Mouse (Mus musculus): ENCODE results near the gene Slc15a1. TPM values are rescaled to one million over a fixed set of nuclear protein-coding genes. Genes with fewer than 3 reads are reported as not detected.

The Slc15a1 gene
- polyA plus RNA-seq, 1 experiment from 2014 or later = not detected

- H3K9ac ChIP-seq (ENCODE audit: low read depth, low read length) = no peak overlapping the region
- H3K4me3 ChIP-seq (ENCODE audit: low read depth, low read length) = no peak overlapping the region
- H3K4me2 ChIP-seq (ENCODE audit: low read length) = no peak overlapping the region
- no peaks in the 10 kb centered on the region for H3K9me3 ChIP-seq (replicated peaks; ENCODE audit: control insufficient read depth, low read length, poor library complexity, severe bottlenecking)
- no peaks in the 10 kb centered on the region for H3K4me1 ChIP-seq (ENCODE audit: control insufficient read depth, insufficient read depth, low read length)
- no peaks in the 10 kb centered on the region for H3K27me3 ChIP-seq (ENCODE audit: control insufficient read depth, insufficient read depth, low read depth, low read length)
- no peak for ATAC-seq
- WGBS = 72% methylated on average over 7 of the region's 7 CpGs
- H3K27ac ChIP-seq (ENCODE audit: low read length) = no peak overlapping the region
- no peaks in the 10 kb centered on the region for H3K36me3 ChIP-seq (ENCODE audit: control insufficient read depth, insufficient read depth, low read length)
These were observed 22.9 kb downstream of the Slc15a1 start for GRCm38 (mm10) chr14:121482181-121482580.

GRCm38 (mm10) chr14:121481591-121481990 is 23.5 kb downstream of the Slc15a1 start:
- Histone ChIP-seq H3K9ac (ENCODE audit: low read depth, low read length) (no peak overlapping the region), H3K4me1 (ENCODE audit: control insufficient read depth, insufficient read depth, low read length) (no peaks in the 10 kb centered on the region), H3K36me3 (ENCODE audit: control insufficient read depth, insufficient read depth, low read length) (no peaks in the 10 kb centered on the region), H3K9me3 (replicated peaks; ENCODE audit: control insufficient read depth, low read length, poor library complexity, severe bottlenecking) (no peaks in the 10 kb centered on the region), H3K27ac (ENCODE audit: low read length) (no peak overlapping the region), H3K4me2 (ENCODE audit: low read length) (no peak overlapping the region), H3K4me3 (ENCODE audit: low read depth, low read length) (no peak overlapping the region), H3K27me3 (ENCODE audit: control insufficient read depth, insufficient read depth, low read depth, low read length) (no peaks in the 10 kb centered on the region)
- ATAC-seq = no peak
- WGBS = 93% methylated on average over 2 of the region's 2 CpGs

GRCm38 (mm10) chr14:121479096-121479495 is 26.0 kb downstream of the Slc15a1 start:
- Histone ChIP-seq H3K36me3 (ENCODE audit: control insufficient read depth, insufficient read depth, low read length) (no peaks in the 10 kb centered on the region), H3K9ac (ENCODE audit: low read depth, low read length) (no peak overlapping the region), H3K4me3 (ENCODE audit: low read depth, low read length) (no peak overlapping the region), H3K4me1 (ENCODE audit: control insufficient read depth, insufficient read depth, low read length) (no peaks in the 10 kb centered on the region), H3K9me3 (replicated peaks; ENCODE audit: control insufficient read depth, low read length, poor library complexity, severe bottlenecking) (no peaks in the 10 kb centered on the region), H3K4me2 (ENCODE audit: low read length) (no peak overlapping the region), H3K27me3 (ENCODE audit: control insufficient read depth, insufficient read depth, low read depth, low read length) (no peaks in the 10 kb centered on the region), H3K27ac (ENCODE audit: low read length) (no peak overlapping the region)
- ATAC-seq = no peak
- 90% methylated on average over 3 of the region's 3 CpGs for WGBS

GRCm38 (mm10) chr14:121477925-121478693 is 26.9 kb downstream of the Slc15a1 start:
- WGBS = 90% methylated on average over 14 of the region's 14 CpGs
- no peaks in the 10 kb centered on the region for H3K9me3 ChIP-seq (replicated peaks; ENCODE audit: control insufficient read depth, low read length, poor library complexity, severe bottlenecking)
- no peaks in the 10 kb centered on the region for H3K36me3 ChIP-seq (ENCODE audit: control insufficient read depth, insufficient read depth, low read length)
- H3K4me3 ChIP-seq (ENCODE audit: low read depth, low read length) = no peak overlapping the region
- H3K9ac ChIP-seq (ENCODE audit: low read depth, low read length) = no peak overlapping the region
- H3K4me2 ChIP-seq (ENCODE audit: low read length) = no peak overlapping the region
- H3K27ac ChIP-seq (ENCODE audit: low read length) = no peak overlapping the region
- H3K27me3 ChIP-seq (ENCODE audit: control insufficient read depth, insufficient read depth, low read depth, low read length) = no peaks in the 10 kb centered on the region
- ATAC-seq = no peak
- H3K4me1 ChIP-seq (ENCODE audit: control insufficient read depth, insufficient read depth, low read length) = no peaks in the 10 kb centered on the region

- ATAC-seq = no peak
- Histone ChIP-seq H3K36me3 (ENCODE audit: control insufficient read depth, insufficient read depth, low read length) (no peaks in the 10 kb centered on the region), H3K9ac (ENCODE audit: low read depth, low read length) (no peak overlapping the region), H3K4me2 (ENCODE audit: low read length) (no peak overlapping the region), H3K4me1 (ENCODE audit: control insufficient read depth, insufficient read depth, low read length) (no peaks in the 10 kb centered on the region), H3K4me3 (ENCODE audit: low read depth, low read length) (no peak overlapping the region), H3K9me3 (replicated peaks; ENCODE audit: control insufficient read depth, low read length, poor library complexity, severe bottlenecking) (no peaks in the 10 kb centered on the region), H3K27me3 (ENCODE audit: control insufficient read depth, insufficient read depth, low read depth, low read length) (no peaks in the 10 kb centered on the region), H3K27ac (ENCODE audit: low read length) (no peak overlapping the region)
- 82% methylated on average over 4 of the region's 4 CpGs for WGBS
These were observed 31.2 kb downstream of the Slc15a1 start for GRCm38 (mm10) chr14:121473869-121474268.

GRCm38 (mm10) chr14:121471545-121472121 is 33.4 kb downstream of the Slc15a1 start:
- 84% methylated on average over 11 of the region's 11 CpGs for WGBS
- no peak for ATAC-seq

GRCm38 (mm10) chr14:121469601-121470000 is 35.5 kb downstream of the Slc15a1 start:
- Histone ChIP-seq H3K9me3 (replicated peaks; ENCODE audit: control insufficient read depth, low read length, poor library complexity, severe bottlenecking) (no peaks in the 10 kb centered on the region), H3K9ac (ENCODE audit: low read depth, low read length) (no peak overlapping the region), H3K27ac (ENCODE audit: low read length) (no peak overlapping the region), H3K36me3 (ENCODE audit: control insufficient read depth, insufficient read depth, low read length) (no peaks in the 10 kb centered on the region), H3K4me2 (ENCODE audit: low read length) (no peak overlapping the region), H3K4me1 (ENCODE audit: control insufficient read depth, insufficient read depth, low read length) (no peaks in the 10 kb centered on the region), H3K4me3 (ENCODE audit: low read depth, low read length) (no peak overlapping the region), H3K27me3 (ENCODE audit: control insufficient read depth, insufficient read depth, low read depth, low read length) (no peaks in the 10 kb centered on the region)
- no peak for ATAC-seq

More at GRCm38 (mm10) chr14:121471545-121472121, 33.4 kb downstream of the Slc15a1 start:
- H3K4me1 ChIP-seq (ENCODE audit: control insufficient read depth, insufficient read depth, low read length) = no peaks in the 10 kb centered on the region
- no peak overlapping the region for H3K4me2 ChIP-seq (ENCODE audit: low read length)
- H3K36me3 ChIP-seq (ENCODE audit: control insufficient read depth, insufficient read depth, low read length) = no peaks in the 10 kb centered on the region
- no peak overlapping the region for H3K27ac ChIP-seq (ENCODE audit: low read length)
- H3K9me3 ChIP-seq (replicated peaks; ENCODE audit: control insufficient read depth, low read length, poor library complexity, severe bottlenecking) = no peaks in the 10 kb centered on the region
- H3K27me3 ChIP-seq (ENCODE audit: control insufficient read depth, insufficient read depth, low read depth, low read length) = no peaks in the 10 kb centered on the region
- no peak overlapping the region for H3K4me3 ChIP-seq (ENCODE audit: low read depth, low read length)
- H3K9ac ChIP-seq (ENCODE audit: low read depth, low read length) = no peak overlapping the region

- no peak for ATAC-seq
- H3K36me3 ChIP-seq (ENCODE audit: control insufficient read depth, insufficient read depth, low read length) = no peaks in the 10 kb centered on the region
- no peak overlapping the region for H3K4me3 ChIP-seq (ENCODE audit: low read depth, low read length)
- no peaks in the 10 kb centered on the region for H3K9me3 ChIP-seq (replicated peaks; ENCODE audit: control insufficient read depth, low read length, poor library complexity, severe bottlenecking)
- no peak overlapping the region for H3K9ac ChIP-seq (ENCODE audit: low read depth, low read length)
- H3K27ac ChIP-seq (ENCODE audit: low read length) = no peak overlapping the region
- H3K27me3 ChIP-seq (ENCODE audit: control insufficient read depth, insufficient read depth, low read depth, low read length) = no peaks in the 10 kb centered on the region
- no peaks in the 10 kb centered on the region for H3K4me1 ChIP-seq (ENCODE audit: control insufficient read depth, insufficient read depth, low read length)
- H3K4me2 ChIP-seq (ENCODE audit: low read length) = no peak overlapping the region
- WGBS = 92% methylated on average over 6 of the region's 6 CpGs
These were observed 37.4 kb downstream of the Slc15a1 start for GRCm38 (mm10) chr14:121467646-121468045.

- Histone ChIP-seq H3K9me3 (replicated peaks; ENCODE audit: control insufficient read depth, low read length, poor library complexity, severe bottlenecking) (no peaks in the 10 kb centered on the region), H3K4me1 (ENCODE audit: control insufficient read depth, insufficient read depth, low read length) (no peaks in the 10 kb centered on the region), H3K27ac (ENCODE audit: low read length) (no peak overlapping the region), H3K36me3 (ENCODE audit: control insufficient read depth, insufficient read depth, low read length) (no peaks in the 10 kb centered on the region), H3K4me3 (ENCODE audit: low read depth, low read length) (no peak overlapping the region), H3K9ac (ENCODE audit: low read depth, low read length) (no peak overlapping the region), H3K4me2 (ENCODE audit: low read length) (no peak overlapping the region), H3K27me3 (ENCODE audit: control insufficient read depth, insufficient read depth, low read depth, low read length) (no peaks in the 10 kb centered on the region)
- no peak for ATAC-seq
- 83% methylated on average over 4 of the region's 4 CpGs for WGBS
These were observed 38.6 kb downstream of the Slc15a1 start for GRCm38 (mm10) chr14:121466501-121466900.
